Mouse (Mus musculus) natural killer cell, adult 2 months (primary cell): ENCODE results near the gene Med12l.

ENCODE experiments used
- DNase-seq, 2 experiments: peaks; one replicate each; pipeline ENCODE4 v3.0.0; 2022; ENCODE audit warnings: low spot score in 2 of 2

The Med12l gene

GRCm38 (mm10) chr3:59191674-59192073, 186.0 kb downstream of the Med12l start:
- DNase-seq, result no peak

- no peak for DNase-seq
These were observed 188.5 kb downstream of the Med12l start for GRCm38 (mm10) chr3:59194099-59194498.

- DNase-seq, result no peak
These were observed 189.3 kb downstream of the Med12l start, which contains the start of gene Gpr87 for GRCm38 (mm10) chr3:59194938-59195337. Gene Gpr87 (minus strand): TSS chr3:59195104.

GRCm38 (mm10) chr3:59197329-59197948, 191.8 kb downstream of the Med12l start:
- DNase-seq, result no peak

GRCm38 (mm10) chr3:59203802-59204520, 198.3 kb downstream of the Med12l start:
- DNase-seq, result peak; percentile 34 to 52

- DNase-seq, result no peak
These were observed 199.3 kb downstream of the Med12l start for GRCm38 (mm10) chr3:59204719-59205503.

- no peak for DNase-seq
These were observed 200.3 kb downstream of the Med12l start for GRCm38 (mm10) chr3:59205941-59206340.

GRCm38 (mm10) chr3:59208650-59209548, 203.3 kb downstream of the Med12l start:
- peak; percentile 15 to 30 for DNase-seq

- DNase-seq, result no peak
These were observed 204.5 kb downstream of the Med12l start for GRCm38 (mm10) chr3:59210089-59210488.

- no peak for DNase-seq
These were observed 205.1 kb downstream of the Med12l start, which contains the start of gene P2ry13 for GRCm38 (mm10) chr3:59210727-59211126. Gene P2ry13 (minus strand): TSS chr3:59210882.

- no peak for DNase-seq
These were observed 206.2 kb downstream of the Med12l start for GRCm38 (mm10) chr3:59211784-59212183.

GRCm38 (mm10) chr3:59212404-59212803, 206.8 kb downstream of the Med12l start:
- no peak for DNase-seq

GRCm38 (mm10) chr3:59217211-59217610, 211.6 kb downstream of the Med12l start:
- no peak for DNase-seq

- DNase-seq, result no peak
These were observed 213.7 kb downstream of the Med12l start for GRCm38 (mm10) chr3:59219326-59219725.

GRCm38 (mm10) chr3:59222303-59222702, 216.7 kb downstream of the Med12l start:
- DNase-seq, result peak in 1 of 2 experiments; percentile 25

GRCm38 (mm10) chr3:59225411-59225810, 219.8 kb downstream of the Med12l start:
- no peak for DNase-seq

- no peak for DNase-seq
These were observed 222.1 kb downstream of the Med12l start for GRCm38 (mm10) chr3:59227696-59228095.

GRCm38 (mm10) chr3:59228730-59229551, 223.3 kb downstream of the Med12l start:
- peak in 1 of 2 experiments; percentile 59 for DNase-seq

GRCm38 (mm10) chr3:59230912-59231311, 225.3 kb downstream of the Med12l start:
- no peak for DNase-seq

- no peak for DNase-seq
These were observed 229.3 kb downstream of the Med12l start for GRCm38 (mm10) chr3:59234878-59235277.
